Mouse (Mus musculus) bone marrow, adult 2 months (tissue): ENCODE measurements around the gene Gramd2.

Source experiments
- CTCF ChIP-seq: fragments of 200-500 bp; IDR thresholded peaks from 2 replicates; pipeline ENCODE4 v1.5.1; 2011; ENCODE audit warnings: low read length, control low read depth; ENCODE audit not compliant: control insufficient read depth, insufficient read depth
- POLR2A ChIP-seq: fragments of 200-500 bp; IDR thresholded peaks from 2 replicates; pipeline ENCODE4 v1.6.1; 2011; ENCODE audit warnings: low read depth, mild to moderate bottlenecking, control low read depth, low read length, borderline replicate concordance; ENCODE audit not compliant: control insufficient read depth

DNA sequence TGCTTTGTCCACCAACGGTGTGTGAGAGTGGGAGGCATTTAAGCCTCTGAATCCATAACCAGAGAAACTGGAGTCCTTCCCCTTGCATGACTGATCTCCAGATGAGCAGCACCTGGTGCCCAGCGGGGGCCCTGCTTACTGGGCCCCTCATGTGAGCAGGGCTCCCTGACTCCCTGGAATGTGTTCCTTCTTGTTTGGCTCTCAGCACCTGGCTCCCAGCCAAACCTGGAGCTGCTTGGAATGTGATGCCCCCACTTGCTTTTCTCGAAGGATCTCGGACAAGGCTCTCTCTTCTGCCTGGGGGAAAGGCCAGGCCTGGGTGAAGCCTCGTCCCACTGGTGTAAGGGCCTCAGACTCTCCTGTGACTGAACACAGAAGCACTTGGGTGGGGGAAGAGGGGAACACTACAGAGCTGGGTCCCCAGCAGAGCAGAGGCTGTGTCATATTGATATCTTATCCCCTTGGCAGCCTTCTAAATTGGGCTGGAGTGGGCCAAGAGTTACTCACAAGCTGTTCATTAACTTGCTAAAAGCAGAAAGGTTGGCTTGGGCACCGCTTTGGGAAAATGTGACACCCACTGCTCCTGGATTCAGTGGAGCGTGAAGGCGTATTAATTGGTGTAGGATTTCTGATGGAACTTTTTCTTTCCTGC is 44.0 kb downstream of the Gramd2 start:
- TF ChIP-seq POLR2A (no peak), CTCF (no peak)
